Mouse (Mus musculus): Measurements from ENCODE around the gene Vax1. TPM values are rescaled to one million over a fixed set of nuclear protein-coding genes. Genes with fewer than 3 reads are reported as not detected.

Gene Vax1
- polyA plus RNA-seq, 1 experiment from 2014 or later = 5.8 TPM

DNA sequence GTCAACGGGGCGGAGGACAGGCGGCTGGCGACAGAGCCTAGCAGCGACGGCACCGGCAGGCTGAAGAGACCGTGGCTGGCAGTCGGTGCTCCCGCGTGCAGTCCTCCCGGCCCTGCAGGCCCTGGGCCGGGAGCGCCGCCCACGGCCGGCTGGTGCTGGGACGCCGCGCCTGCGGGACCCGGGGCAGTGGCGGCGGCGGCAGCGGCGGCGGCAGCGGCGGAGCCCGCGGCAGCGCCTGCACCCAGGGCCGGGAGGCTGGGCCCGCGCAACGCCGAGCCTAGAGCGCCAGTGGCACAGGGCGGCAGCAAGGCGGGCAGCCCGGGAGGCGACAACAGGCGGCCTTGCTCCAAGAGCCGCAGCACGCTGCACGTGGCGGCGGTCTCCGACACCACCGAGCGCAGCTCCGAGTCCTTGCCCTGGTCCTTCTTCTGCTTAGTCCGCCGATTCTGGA is 3.5 kb downstream of the Vax1 start:
- no peaks in the 10 kb centered on the region for H3K9me3 ChIP-seq (ENCODE audit: control insufficient read depth, low read length)
- peak overlapping the region; percentile 91 for H3K9ac ChIP-seq (ENCODE audit: low read length)
- H3K4me2 ChIP-seq (ENCODE audit: low read depth, low read length, severe bottlenecking) = peak overlapping the region; percentile 63
- WGBS = under 1% methylated on average over 55 of the region's 55 CpGs
- H3K4me3 ChIP-seq (ENCODE audit: low read depth, low read length) = peak overlapping the region; percentile 52
- ATAC-seq (replicated peaks; ENCODE audit: low FRiP score) (peak; percentile 22; the same call in 1 of the 2 replicates), DNase-seq (ENCODE audit: low spot score) (peak; percentile 80)
- no peaks in the 10 kb centered on the region for H3K36me3 ChIP-seq (ENCODE audit: control insufficient read depth, insufficient read depth, low read length)
- peaks cover 16% of the 10 kb centered on the region for H3K4me1 ChIP-seq (replicated peaks; ENCODE audit: control insufficient read depth, insufficient read depth, low read length)
- peaks cover 83% of the 10 kb centered on the region for H3K27me3 ChIP-seq (ENCODE audit: control insufficient read depth, insufficient read depth, low read length)
- H3K27ac ChIP-seq (ENCODE audit: low read depth, low read length) = peak overlapping the region; percentile 2; the same call in 1 of the 2 replicates

DNA sequence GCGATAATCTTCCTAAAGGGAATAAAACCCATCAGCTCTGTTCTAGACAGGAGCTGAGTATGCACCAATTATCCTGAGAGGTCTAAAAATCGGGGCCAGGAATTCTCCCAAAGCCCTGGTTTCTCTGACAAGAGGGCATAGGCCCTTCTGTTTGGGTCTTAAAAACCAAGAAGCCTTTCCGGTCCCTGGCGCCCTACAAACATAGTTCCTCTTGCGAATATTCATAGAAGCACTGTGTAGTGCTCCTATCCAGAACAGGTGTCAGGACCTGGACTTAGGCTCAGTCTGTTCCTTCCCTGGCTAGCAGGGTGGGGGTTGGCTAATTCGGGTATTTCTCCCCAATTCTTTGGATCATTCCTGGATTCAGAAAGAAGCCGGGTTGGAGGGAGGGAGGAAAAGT is 4.3 kb downstream of the Vax1 start:
- Histone ChIP-seq H3K4me3 (ENCODE audit: low read depth, low read length) (peak overlapping the region; percentile 52), H3K4me2 (ENCODE audit: low read depth, low read length, severe bottlenecking) (peak overlapping the region; percentile 63), H3K27ac (ENCODE audit: low read depth, low read length) (no peak overlapping the region), H3K9ac (ENCODE audit: low read length) (peak overlapping the region; percentile 91), H3K27me3 (ENCODE audit: control insufficient read depth, insufficient read depth, low read length) (peaks cover 85% of the 10 kb centered on the region), H3K9me3 (ENCODE audit: control insufficient read depth, low read length) (no peaks in the 10 kb centered on the region), H3K36me3 (ENCODE audit: control insufficient read depth, insufficient read depth, low read length) (no peaks in the 10 kb centered on the region), H3K4me1 (replicated peaks; ENCODE audit: control insufficient read depth, insufficient read depth, low read length) (peaks cover 16% of the 10 kb centered on the region)
- 4% methylated on average over 7 of the region's 7 CpGs for WGBS
- DNase-seq (ENCODE audit: low spot score) (no peak), ATAC-seq (replicated peaks; ENCODE audit: low FRiP score) (no peak)

DNA sequence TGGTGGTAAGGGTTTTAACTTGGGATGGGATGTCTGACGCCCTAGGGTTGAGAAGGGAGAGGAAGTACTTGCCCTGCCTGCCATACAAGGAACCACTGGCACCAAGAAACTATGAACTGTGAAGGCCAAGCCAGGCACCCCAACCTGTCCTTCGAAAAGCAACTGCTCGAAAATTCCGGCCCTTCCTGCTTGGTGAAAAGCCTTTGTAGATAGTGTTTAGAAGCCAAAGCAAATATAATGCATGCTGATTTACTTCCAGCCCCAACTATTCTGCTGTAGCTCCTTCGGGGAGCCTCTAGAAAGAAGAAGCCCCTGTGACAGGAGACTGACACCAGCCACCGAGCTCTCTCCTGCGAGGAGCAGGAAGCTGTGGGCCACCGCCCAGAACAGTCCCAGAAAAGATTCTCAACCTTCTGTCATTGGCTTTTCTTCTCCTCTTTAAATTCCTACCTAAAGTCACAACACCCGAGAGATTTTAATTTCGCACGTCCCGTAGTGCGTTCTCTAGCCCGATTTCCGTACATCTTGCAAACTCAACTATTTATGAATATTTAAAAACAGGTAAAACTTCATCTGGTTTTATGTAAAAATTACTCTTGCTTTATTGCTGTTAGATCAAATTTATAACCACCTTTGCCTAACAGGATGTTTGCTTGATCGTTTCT is 4.8 kb downstream of the Vax1 start:
- WGBS = 12% methylated on average over 16 of the region's 16 CpGs
- H3K4me1 ChIP-seq (replicated peaks; ENCODE audit: control insufficient read depth, insufficient read depth, low read length) = peaks cover 16% of the 10 kb centered on the region
- H3K9ac ChIP-seq (ENCODE audit: low read length) = peak overlapping the region; percentile 91

DNA sequence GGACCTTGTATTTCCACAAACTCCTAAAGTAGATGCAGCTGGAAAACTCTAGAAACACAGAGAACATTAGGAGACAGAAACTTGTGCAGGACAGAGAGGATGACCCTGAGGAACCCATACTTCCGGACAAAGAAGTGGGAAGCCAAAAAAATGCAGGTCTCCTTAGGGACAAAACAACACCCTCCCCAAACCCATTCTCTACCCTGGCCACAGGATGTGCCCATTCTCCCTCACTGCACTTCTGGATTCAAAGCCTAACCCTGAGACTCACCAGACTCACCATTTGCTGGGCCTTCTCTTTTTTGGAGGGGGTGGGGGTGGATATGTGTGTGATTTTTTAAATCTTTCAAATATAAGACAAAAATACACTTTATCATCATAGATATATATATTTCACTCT is 5.7 kb downstream of the Vax1 start:
- H3K27ac ChIP-seq (ENCODE audit: low read depth, low read length) = no peak overlapping the region
- no peak overlapping the region for H3K4me3 ChIP-seq (ENCODE audit: low read depth, low read length)
- H3K9ac ChIP-seq (ENCODE audit: low read length) = no peak overlapping the region
- WGBS = 12% methylated on average over 1 of the region's 1 CpGs
- peaks cover 77% of the 10 kb centered on the region for H3K27me3 ChIP-seq (ENCODE audit: control insufficient read depth, insufficient read depth, low read length)
- ATAC-seq (replicated peaks; ENCODE audit: low FRiP score) = no peak
- DNase-seq (ENCODE audit: low spot score) = no peak
- H3K9me3 ChIP-seq (ENCODE audit: control insufficient read depth, low read length) = no peaks in the 10 kb centered on the region
- no peak overlapping the region for H3K4me2 ChIP-seq (ENCODE audit: low read depth, low read length, severe bottlenecking)
- H3K36me3 ChIP-seq (ENCODE audit: control insufficient read depth, insufficient read depth, low read length) = no peaks in the 10 kb centered on the region
- H3K4me1 ChIP-seq (replicated peaks; ENCODE audit: control insufficient read depth, insufficient read depth, low read length) = peaks cover 10% of the 10 kb centered on the region

More for the DNA sequence above, 4.8 kb downstream of the Vax1 start:
- ATAC-seq (replicated peaks; ENCODE audit: low FRiP score) = no peak
- H3K27me3 ChIP-seq (ENCODE audit: control insufficient read depth, insufficient read depth, low read length) = peaks cover 83% of the 10 kb centered on the region
- H3K27ac ChIP-seq (ENCODE audit: low read depth, low read length) = no peak overlapping the region
- peak overlapping the region; percentile 52 for H3K4me3 ChIP-seq (ENCODE audit: low read depth, low read length)
- no peaks in the 10 kb centered on the region for H3K36me3 ChIP-seq (ENCODE audit: control insufficient read depth, insufficient read depth, low read length)
- H3K9me3 ChIP-seq (ENCODE audit: control insufficient read depth, low read length) = no peaks in the 10 kb centered on the region
- no peak for DNase-seq (ENCODE audit: low spot score)
- peak overlapping the region; percentile 63 for H3K4me2 ChIP-seq (ENCODE audit: low read depth, low read length, severe bottlenecking)

DNA sequence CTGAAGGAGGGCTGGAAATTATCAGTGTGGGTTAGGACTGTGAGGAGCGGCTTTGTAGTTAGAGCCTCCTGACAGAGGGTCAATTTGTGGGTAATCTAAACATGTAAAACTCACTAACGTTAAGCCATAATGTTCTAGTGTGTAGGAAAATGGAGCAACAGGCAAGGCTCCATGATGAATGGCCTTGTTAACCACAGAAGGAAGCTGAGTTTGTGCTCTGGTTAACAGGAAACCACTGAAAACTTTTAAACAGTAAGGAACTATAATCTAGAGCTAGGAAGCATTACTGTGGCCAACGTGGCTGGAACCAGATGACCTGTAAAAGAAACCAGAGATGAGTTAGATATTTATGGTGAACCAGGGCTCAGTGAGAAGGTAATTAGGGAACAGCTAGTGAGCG is 13.2 kb downstream of the Vax1 start:
- Histone ChIP-seq H3K36me3 (ENCODE audit: control insufficient read depth, insufficient read depth, low read length) (no peaks in the 10 kb centered on the region), H3K9ac (ENCODE audit: low read length) (no peak overlapping the region), H3K27me3 (ENCODE audit: control insufficient read depth, insufficient read depth, low read length) (peaks cover 20% of the 10 kb centered on the region), H3K4me3 (ENCODE audit: low read depth, low read length) (no peak overlapping the region), H3K4me2 (ENCODE audit: low read depth, low read length, severe bottlenecking) (no peak overlapping the region), H3K4me1 (replicated peaks; ENCODE audit: control insufficient read depth, insufficient read depth, low read length) (no peaks in the 10 kb centered on the region), H3K9me3 (ENCODE audit: control insufficient read depth, low read length) (no peaks in the 10 kb centered on the region), H3K27ac (ENCODE audit: low read depth, low read length) (no peak overlapping the region)
- 85% methylated on average over 4 of the region's 4 CpGs for WGBS
- no peak for DNase-seq (ENCODE audit: low spot score)
- no peak for ATAC-seq (replicated peaks; ENCODE audit: low FRiP score)

GRCm38 (mm10) chr19:59154171-59154570 is 15.7 kb downstream of the Vax1 start:
- H3K36me3 ChIP-seq (ENCODE audit: control insufficient read depth, insufficient read depth, low read length) = no peaks in the 10 kb centered on the region
- ATAC-seq (replicated peaks; ENCODE audit: low FRiP score) (no peak), DNase-seq (ENCODE audit: low spot score) (no peak)
- H3K9me3 ChIP-seq (ENCODE audit: control insufficient read depth, low read length) = no peaks in the 10 kb centered on the region
- H3K4me2 ChIP-seq (ENCODE audit: low read depth, low read length, severe bottlenecking) = no peak overlapping the region
- peaks cover 7% of the 10 kb centered on the region for H3K27me3 ChIP-seq (ENCODE audit: control insufficient read depth, insufficient read depth, low read length)
- WGBS = 86% methylated on average over 2 of the region's 2 CpGs
- H3K4me1 ChIP-seq (replicated peaks; ENCODE audit: control insufficient read depth, insufficient read depth, low read length) = no peaks in the 10 kb centered on the region
- no peak overlapping the region for H3K9ac ChIP-seq (ENCODE audit: low read length)
- no peak overlapping the region for H3K27ac ChIP-seq (ENCODE audit: low read depth, low read length)
- no peak overlapping the region for H3K4me3 ChIP-seq (ENCODE audit: low read depth, low read length)

GRCm38 (mm10) chr19:59145492-59146140 is 24.2 kb downstream of the Vax1 start:
- Histone ChIP-seq H3K4me1 (replicated peaks; ENCODE audit: control insufficient read depth, insufficient read depth, low read length) (no peaks in the 10 kb centered on the region; the same call in 1 of the 2 replicates), H3K36me3 (ENCODE audit: control insufficient read depth, insufficient read depth, low read length) (no peaks in the 10 kb centered on the region), H3K27ac (ENCODE audit: low read depth, low read length) (no peak overlapping the region), H3K9me3 (ENCODE audit: control insufficient read depth, low read length) (no peaks in the 10 kb centered on the region), H3K4me3 (ENCODE audit: low read depth, low read length) (no peak overlapping the region), H3K27me3 (ENCODE audit: control insufficient read depth, insufficient read depth, low read length) (peaks cover 8% of the 10 kb centered on the region; the same call in 1 of the 2 replicates), H3K9ac (ENCODE audit: low read length) (no peak overlapping the region), H3K4me2 (ENCODE audit: low read depth, low read length, severe bottlenecking) (no peak overlapping the region)
- 43% methylated on average over 9 of the region's 9 CpGs for WGBS
- DNase-seq (ENCODE audit: low spot score) (no peak), ATAC-seq (replicated peaks; ENCODE audit: low FRiP score) (no peak)

DNA sequence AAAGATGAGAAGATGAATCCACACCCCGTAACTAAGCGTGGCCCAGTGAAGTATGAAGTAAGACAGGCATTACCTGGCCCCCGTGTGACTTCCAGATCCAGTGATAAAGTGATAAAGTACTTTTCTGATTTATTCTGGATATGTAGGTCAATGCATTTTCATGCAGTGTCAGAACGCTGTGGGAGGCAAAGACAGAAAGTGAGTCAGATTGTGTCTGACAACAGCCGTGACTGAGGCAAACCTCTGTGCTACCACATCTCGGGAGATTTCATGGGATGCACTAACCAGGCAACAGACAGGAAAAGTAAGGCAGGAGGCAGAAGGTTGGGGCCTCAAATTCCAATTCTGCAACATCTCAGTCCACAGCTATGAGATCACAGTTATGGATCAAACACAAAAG is 24.8 kb downstream of the Vax1 start:
- Histone ChIP-seq H3K27ac (ENCODE audit: low read depth, low read length) (no peak overlapping the region), H3K4me3 (ENCODE audit: low read depth, low read length) (no peak overlapping the region), H3K9ac (ENCODE audit: low read length) (no peak overlapping the region), H3K27me3 (ENCODE audit: control insufficient read depth, insufficient read depth, low read length) (peaks cover 8% of the 10 kb centered on the region; the same call in 1 of the 2 replicates), H3K4me2 (ENCODE audit: low read depth, low read length, severe bottlenecking) (no peak overlapping the region), H3K4me1 (replicated peaks; ENCODE audit: control insufficient read depth, insufficient read depth, low read length) (no peaks in the 10 kb centered on the region; the same call in 1 of the 2 replicates), H3K9me3 (ENCODE audit: control insufficient read depth, low read length) (no peaks in the 10 kb centered on the region), H3K36me3 (ENCODE audit: control insufficient read depth, insufficient read depth, low read length) (no peaks in the 10 kb centered on the region)
- ATAC-seq (replicated peaks; ENCODE audit: low FRiP score) (no peak), DNase-seq (ENCODE audit: low spot score) (no peak)
- 81% methylated on average over 6 of the region's 6 CpGs for WGBS

Measured in forebrain, embryonic 11.5 days (tissue).